Mouse (Mus musculus): ENCODE data around the gene Tnfsf13.

DNA sequence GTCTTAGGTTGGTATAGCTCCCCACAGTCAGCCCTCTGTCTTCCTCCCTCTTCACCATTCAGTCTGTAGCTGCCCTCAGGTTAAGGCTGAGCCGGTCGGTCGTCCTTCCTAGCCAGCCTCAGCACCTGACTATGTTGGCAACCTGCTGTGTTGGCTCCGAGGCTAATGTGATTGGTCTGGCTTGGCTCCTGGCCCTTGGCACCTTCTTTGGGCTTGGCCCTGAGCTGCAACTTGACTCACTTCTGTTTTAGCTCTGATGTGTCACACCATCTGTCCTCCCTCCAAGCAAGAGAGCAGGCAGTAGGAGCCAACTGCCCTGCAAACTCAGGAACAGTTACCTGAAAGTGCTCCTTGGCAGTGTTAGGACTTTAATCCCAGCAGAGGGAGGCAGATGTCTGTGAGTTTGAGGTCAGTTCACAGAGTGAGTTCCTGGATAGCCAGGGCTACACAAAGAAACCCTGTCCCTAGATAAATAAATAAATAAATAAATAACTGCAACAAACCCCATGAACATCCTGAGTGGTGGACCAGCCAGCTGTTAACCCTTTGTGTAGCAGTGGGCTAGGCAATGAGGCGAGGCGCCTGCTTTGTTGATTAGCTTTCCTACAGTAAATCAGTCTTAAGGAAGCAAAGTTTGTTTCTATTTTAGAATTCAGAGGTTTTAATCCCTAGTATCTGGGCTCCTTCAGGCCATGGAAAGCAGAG is 21.3 kb upstream of the Tnfsf13 start:
- TF ChIP-seq GATA1 (IDR thresholded peaks at IDR 0.05; ENCODE audit: low read length) (no peak), TAL1 (IDR thresholded peaks at IDR 0.05; ENCODE audit: low read length) (no peak)
